Mouse (Mus musculus) stomach, embryonic 15.5 days (tissue): Measurements from ENCODE around the gene Ablim2. TPM values are rescaled to one million over a fixed set of nuclear protein-coding genes. Genes with fewer than 3 reads are reported as not detected.

Experiments used
- ATAC-seq: fragments of 200-750 bp; cut with Nextera tagmentation; 2 replicates; pipeline ENCODE4 v1.8.0; 2017; ENCODE audit warnings: low read depth, moderate number of reproducible peaks, moderate TSS enrichment; ENCODE audit not compliant: insufficient read depth, low FRiP score
- H3K27ac ChIP-seq: fragments of 300-500 bp; sonication (generic); 2 replicates; pipeline ENCODE4 v1.5.1; 2015; ENCODE audit warnings: mild to moderate bottlenecking, inconsistent platforms
- H3K27me3 ChIP-seq: fragments of 300-500 bp; sonication (generic); replicated peaks from 2 replicates; pipeline ENCODE4 v1.6.1; 2015; ENCODE audit warnings: inconsistent platforms
- H3K36me3 ChIP-seq: fragments of 300-500 bp; sonication (generic); 2 replicates; pipeline ENCODE4 v1.6.1; 2015; ENCODE audit warnings: inconsistent platforms
- H3K4me1 ChIP-seq: fragments of 300-500 bp; sonication (generic); 2 replicates; pipeline ENCODE4 v1.6.1; 2015; ENCODE audit warnings: inconsistent platforms
- H3K4me2 ChIP-seq: fragments of 300-500 bp; sonication (generic); 2 replicates; pipeline ENCODE4 v1.6.1; 2015; ENCODE audit warnings: mild to moderate bottlenecking, inconsistent platforms
- H3K4me3 ChIP-seq: fragments of 300-500 bp; sonication (generic); replicated peaks from 2 replicates; pipeline ENCODE4 v1.5.1; 2015; ENCODE audit warnings: inconsistent platforms
- H3K9ac ChIP-seq: fragments of 300-500 bp; sonication (generic); 2 replicates; pipeline ENCODE4 v1.6.1; 2015; ENCODE audit warnings: inconsistent platforms
- H3K9me3 ChIP-seq: fragments of 300-500 bp; sonication (generic); 2 replicates; pipeline ENCODE4 v1.6.1; 2016; ENCODE audit warnings: inconsistent platforms
- WGBS: fragments of 180-500 bp; shearing (Covaris S2); methylation state at CpG from one replicate; pipeline ENCODE4 v1.1.7; 2015; 5-methylcytosine and 5-hydroxymethylcytosine counted together
- polyA plus RNA-seq: library from polyadenylated mRNA; unstranded; fragments of >200 nt; fragmentation: Nextera tagmentation; extraction: Ambion mirVana; gene quantifications from 2 replicates; pipeline ENCODE4 v1.2.1, GENCODE M21; 2015

Gene Ablim2
- polyA plus RNA-seq, 1 experiment from 2014 or later: 2.8 TPM

GRCm38 (mm10) chr5:35893805-35894260 lies 136.2 kb downstream of the Ablim2 start:
- peak overlapping the region; percentile 86 for H3K9ac ChIP-seq
- peak overlapping the region; percentile 84 for H3K4me2 ChIP-seq
- no peaks in the 10 kb centered on the region for H3K36me3 ChIP-seq
- H3K27ac ChIP-seq: peak overlapping the region; percentile 79
- 1% methylated on average over 21 of the region's 21 CpGs for WGBS
- H3K4me3 ChIP-seq: peak overlapping the region; percentile 90
- H3K27me3 ChIP-seq: no peaks in the 10 kb centered on the region
- no peaks in the 10 kb centered on the region for H3K9me3 ChIP-seq
- peak; percentile 15; the same call in 1 of the 2 replicates for ATAC-seq
- peaks cover 9% of the 10 kb centered on the region for H3K4me1 ChIP-seq

GRCm38 (mm10) chr5:35894295-35895047 lies 136.8 kb downstream of the Ablim2 start:
- no peak for ATAC-seq
- Histone ChIP-seq H3K36me3 (no peaks in the 10 kb centered on the region), H3K27ac (peak overlapping the region; percentile 79), H3K4me3 (peak overlapping the region; percentile 90), H3K4me1 (peaks cover 10% of the 10 kb centered on the region), H3K27me3 (no peaks in the 10 kb centered on the region), H3K9me3 (no peaks in the 10 kb centered on the region), H3K9ac (peak overlapping the region; percentile 86), H3K4me2 (peak overlapping the region; percentile 84)
- 7% methylated on average over 30 of the region's 30 CpGs for WGBS

- ATAC-seq: no peak
- Histone ChIP-seq H3K27ac (no peak overlapping the region), H3K9me3 (no peaks in the 10 kb centered on the region), H3K9ac (no peak overlapping the region), H3K4me1 (peaks cover 23% of the 10 kb centered on the region), H3K4me2 (no peak overlapping the region), H3K4me3 (no peak overlapping the region), H3K27me3 (no peaks in the 10 kb centered on the region), H3K36me3 (no peaks in the 10 kb centered on the region)
- WGBS: 83% methylated on average over 4 of the region's 4 CpGs
Observed at GRCm38 (mm10) chr5:35895926-35896325, 138.2 kb downstream of the Ablim2 start.

- Histone ChIP-seq H3K27ac (no peak overlapping the region), H3K4me1 (peaks cover 30% of the 10 kb centered on the region), H3K9ac (no peak overlapping the region), H3K36me3 (no peaks in the 10 kb centered on the region), H3K4me2 (no peak overlapping the region), H3K9me3 (no peaks in the 10 kb centered on the region), H3K27me3 (no peaks in the 10 kb centered on the region), H3K4me3 (no peak overlapping the region)
- WGBS: 87% methylated on average over 4 of the region's 4 CpGs
- no peak for ATAC-seq
Observed at GRCm38 (mm10) chr5:35896556-35896955, 138.9 kb downstream of the Ablim2 start.

GRCm38 (mm10) chr5:35897147-35897546 lies 139.5 kb downstream of the Ablim2 start:
- Histone ChIP-seq H3K4me3 (no peak overlapping the region), H3K4me2 (no peak overlapping the region), H3K4me1 (peaks cover 30% of the 10 kb centered on the region), H3K27ac (no peak overlapping the region), H3K9me3 (no peaks in the 10 kb centered on the region), H3K36me3 (no peaks in the 10 kb centered on the region), H3K27me3 (no peaks in the 10 kb centered on the region), H3K9ac (no peak overlapping the region)
- ATAC-seq: no peak
- WGBS: 78% methylated on average over 4 of the region's 4 CpGs

GRCm38 (mm10) chr5:35898114-35898513 lies 140.4 kb downstream of the Ablim2 start:
- 64% methylated on average over 4 of the region's 4 CpGs for WGBS
- H3K4me2 ChIP-seq: no peak overlapping the region
- H3K4me3 ChIP-seq: no peak overlapping the region
- no peak overlapping the region for H3K27ac ChIP-seq
- no peaks in the 10 kb centered on the region for H3K36me3 ChIP-seq
- no peak for ATAC-seq
- no peaks in the 10 kb centered on the region for H3K27me3 ChIP-seq
- peaks cover 30% of the 10 kb centered on the region for H3K4me1 ChIP-seq
- no peak overlapping the region for H3K9ac ChIP-seq
- H3K9me3 ChIP-seq: no peaks in the 10 kb centered on the region

GRCm38 (mm10) chr5:35898994-35899393 lies 141.3 kb downstream of the Ablim2 start:
- Histone ChIP-seq H3K9ac (no peak overlapping the region), H3K4me1 (peaks cover 30% of the 10 kb centered on the region), H3K4me3 (no peak overlapping the region), H3K27ac (no peak overlapping the region), H3K36me3 (no peaks in the 10 kb centered on the region), H3K4me2 (no peak overlapping the region), H3K9me3 (no peaks in the 10 kb centered on the region), H3K27me3 (no peaks in the 10 kb centered on the region)
- no peak for ATAC-seq
- 70% methylated on average over 3 of the region's 3 CpGs for WGBS

- H3K4me3 ChIP-seq: no peak overlapping the region
- H3K27ac ChIP-seq: peak overlapping the region; percentile 46; the same call in 1 of the 2 replicates
- peak overlapping the region; percentile 21 for H3K4me2 ChIP-seq
- WGBS: 10% methylated on average over 10 of the region's 10 CpGs
- H3K27me3 ChIP-seq: no peaks in the 10 kb centered on the region
- H3K4me1 ChIP-seq: peaks cover 24% of the 10 kb centered on the region
- no peaks in the 10 kb centered on the region for H3K36me3 ChIP-seq
- no peaks in the 10 kb centered on the region for H3K9me3 ChIP-seq
- no peak overlapping the region for H3K9ac ChIP-seq
- ATAC-seq: no peak
Observed at GRCm38 (mm10) chr5:35900401-35901225, 142.9 kb downstream of the Ablim2 start.

GRCm38 (mm10) chr5:35901226-35901809 lies 143.6 kb downstream of the Ablim2 start:
- H3K9ac ChIP-seq: no peak overlapping the region

GRCm38 (mm10) chr5:35903456-35903855 lies 145.8 kb downstream of the Ablim2 start:
- Histone ChIP-seq H3K9ac (no peak overlapping the region), H3K9me3 (no peaks in the 10 kb centered on the region), H3K27ac (no peak overlapping the region), H3K36me3 (no peaks in the 10 kb centered on the region), H3K4me2 (no peak overlapping the region), H3K4me3 (no peak overlapping the region), H3K27me3 (no peaks in the 10 kb centered on the region), H3K4me1 (peaks cover 42% of the 10 kb centered on the region)
- 69% methylated on average over 8 of the region's 8 CpGs for WGBS
- ATAC-seq: no peak

More at GRCm38 (mm10) chr5:35901226-35901809, 143.6 kb downstream of the Ablim2 start:
- WGBS: 42% methylated on average over 12 of the region's 12 CpGs
- Histone ChIP-seq H3K9me3 (no peaks in the 10 kb centered on the region), H3K36me3 (no peaks in the 10 kb centered on the region), H3K27me3 (no peaks in the 10 kb centered on the region), H3K4me1 (peaks cover 24% of the 10 kb centered on the region), H3K4me2 (peak overlapping the region; percentile 21), H3K27ac (0 out of 2 replicates have a peak overlapping the region, but pooled peaks have one; percentile 37), H3K4me3 (no peak overlapping the region)
- no peak for ATAC-seq

- H3K9ac ChIP-seq: no peak overlapping the region
- no peaks in the 10 kb centered on the region for H3K27me3 ChIP-seq
- no peak overlapping the region for H3K4me3 ChIP-seq
- WGBS: 52% methylated on average over 8 of the region's 8 CpGs
- no peaks in the 10 kb centered on the region for H3K9me3 ChIP-seq
- ATAC-seq: no peak
- no peak overlapping the region for H3K4me2 ChIP-seq
- peaks cover 43% of the 10 kb centered on the region for H3K4me1 ChIP-seq
- H3K36me3 ChIP-seq: no peaks in the 10 kb centered on the region
- no peak overlapping the region for H3K27ac ChIP-seq
Observed at GRCm38 (mm10) chr5:35905283-35905682, 147.6 kb downstream of the Ablim2 start.
